Mouse (Mus musculus) hindbrain, embryonic 16.5 days (tissue): ENCODE measurements at regions not wholly inside any gene's neighbourhood (a gene's known extent, or its start where the extent isn't known, plus 50 kb on each side); places are given as distances from the start of the nearest gene placed in this dataset.
"Not testable (repeated sequence)": the region's sequence is repeated elsewhere in the genome, so short reads cannot be mapped to it uniquely, and the experiment has no call there.

Experiments used
- ATAC-seq: fragments of 200-750 bp; cut with Nextera tagmentation; 2 replicates; pipeline ENCODE4 v1.8.0; 2017; ENCODE audit warnings: moderate TSS enrichment, moderate library complexity
- H3K27ac ChIP-seq: fragments of 300-500 bp; sonication (generic); 2 replicates; pipeline ENCODE4 v1.5.1; 2014; ENCODE audit warnings: low read depth, mild to moderate bottlenecking, control low read depth, low read length, moderate library complexity
- H3K27me3 ChIP-seq: fragments of 300-500 bp; sonication (generic); replicated peaks from 2 replicates; pipeline ENCODE4 v1.6.1; 2014; ENCODE audit warnings: low read length; ENCODE audit not compliant: control insufficient read depth, insufficient read depth
- H3K36me3 ChIP-seq: fragments of 300-500 bp; sonication (generic); 2 replicates; pipeline ENCODE4 v1.6.1; 2014; ENCODE audit warnings: mild to moderate bottlenecking, low read length, moderate library complexity, mixed read lengths; ENCODE audit not compliant: control insufficient read depth, insufficient read depth
- H3K4me1 ChIP-seq: fragments of 300-500 bp; sonication (generic); 2 replicates; pipeline ENCODE4 v1.6.1; 2014; ENCODE audit warnings: low read depth, low read length; ENCODE audit not compliant: control insufficient read depth, insufficient read depth
- H3K4me2 ChIP-seq: fragments of 300-500 bp; sonication (generic); 2 replicates; pipeline ENCODE4 v1.6.1; 2014; ENCODE audit warnings: mild to moderate bottlenecking, low read length, control low read depth, moderate library complexity
- H3K4me3 ChIP-seq: fragments of 300-500 bp; sonication (generic); 2 replicates; pipeline ENCODE4 v1.5.1; 2014; ENCODE audit warnings: mild to moderate bottlenecking, low read length, control low read depth, moderate library complexity
- H3K9ac ChIP-seq: fragments of 300-500 bp; sonication (generic); 2 replicates; pipeline ENCODE4 v1.6.1; 2014; ENCODE audit warnings: low read depth, mild to moderate bottlenecking, control low read depth, low read length, moderate library complexity
- H3K9me3 ChIP-seq: fragments of 300-500 bp; sonication (generic); 2 replicates; pipeline ENCODE4 v1.6.1; 2014; ENCODE audit warnings: mild to moderate bottlenecking, low read length, moderate library complexity; ENCODE audit not compliant: control insufficient read depth
- WGBS: fragments of 180-500 bp; shearing (Covaris S2); extraction: QIAGEN DNeasy Blood & Tissue Kit; methylation state at CpG from one replicate; pipeline ENCODE4 v1.1.7; 2014; 5-methylcytosine and 5-hydroxymethylcytosine counted together

DNA sequence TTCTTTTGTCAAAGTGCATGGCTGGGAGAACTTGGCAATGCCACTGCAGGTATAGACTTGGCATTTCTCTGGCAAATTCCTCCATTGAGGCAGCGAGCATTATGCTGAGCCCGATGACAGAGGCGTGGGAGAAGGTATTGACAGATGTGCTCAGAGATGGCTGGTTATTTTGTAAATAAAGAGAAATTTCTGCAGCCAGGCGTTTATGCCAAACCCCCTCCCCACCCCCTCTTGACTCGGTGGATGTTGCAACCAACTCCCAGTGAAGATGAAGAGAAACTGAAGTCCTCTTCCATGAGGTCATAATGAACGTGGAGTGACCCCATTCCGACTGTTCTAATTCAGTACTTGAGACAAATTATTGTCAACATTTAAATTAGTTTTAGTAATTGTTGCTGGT, 97.0 kb downstream of the 1700129C05Rik start:
- Histone ChIP-seq H3K9ac (no peak overlapping the region), H3K9me3 (no peaks in the 10 kb centered on the region), H3K36me3 (no peaks in the 10 kb centered on the region), H3K27ac (no peak overlapping the region), H3K4me3 (no peak overlapping the region), H3K27me3 (no peaks in the 10 kb centered on the region), H3K4me2 (no peak overlapping the region), H3K4me1 (no peaks in the 10 kb centered on the region)
- no peak for ATAC-seq
- WGBS, result 83% methylated on average over 7 of the region's 7 CpGs

DNA sequence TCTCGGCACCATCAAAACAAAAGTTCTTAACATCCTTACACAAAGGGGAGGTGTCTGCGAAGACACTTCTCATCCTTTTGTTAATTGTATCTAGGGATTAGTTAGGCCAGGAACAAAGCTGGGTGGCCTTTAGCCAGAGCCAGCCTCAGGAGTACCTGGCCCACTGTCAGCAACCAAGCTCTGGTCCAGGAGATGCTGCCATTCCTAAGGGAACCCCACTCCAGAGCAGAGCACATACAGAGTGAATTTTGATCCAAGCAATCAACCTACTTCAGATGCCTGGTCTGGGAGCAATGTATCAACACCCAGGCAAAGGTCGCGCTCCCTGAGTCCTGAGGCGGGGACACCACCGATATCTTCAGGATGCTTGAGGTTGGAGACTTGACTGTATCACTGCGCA, 97.5 kb downstream of the 1700129C05Rik start:
- H3K4me3 ChIP-seq, result no peak overlapping the region
- no peak overlapping the region for H3K4me2 ChIP-seq
- no peaks in the 10 kb centered on the region for H3K4me1 ChIP-seq
- no peak overlapping the region for H3K27ac ChIP-seq
- H3K9ac ChIP-seq, result no peak overlapping the region
- WGBS, result 78% methylated on average over 7 of the region's 7 CpGs
- H3K9me3 ChIP-seq, result no peaks in the 10 kb centered on the region
- no peak for ATAC-seq
- no peaks in the 10 kb centered on the region for H3K27me3 ChIP-seq
- H3K36me3 ChIP-seq, result no peaks in the 10 kb centered on the region

DNA sequence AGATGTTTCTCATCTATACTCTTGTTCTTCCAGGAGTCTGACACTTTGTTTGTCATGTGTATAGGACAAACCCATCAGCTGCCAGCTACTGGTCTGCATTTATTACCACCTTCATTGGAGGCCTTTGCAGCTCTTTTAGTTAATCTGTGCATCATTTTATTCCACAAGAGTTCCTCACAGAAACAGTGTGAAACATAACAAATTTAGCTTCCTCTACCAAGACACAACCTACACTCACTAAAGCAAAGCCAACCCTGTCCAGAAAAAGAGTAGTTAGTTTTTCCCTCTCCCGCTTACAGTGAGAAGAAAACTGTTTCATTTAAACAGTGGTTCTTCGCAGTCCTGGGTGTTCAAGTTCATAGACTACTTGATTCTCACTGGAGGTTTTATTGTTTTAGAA, 100.5 kb downstream of the 1700129C05Rik start:
- Histone ChIP-seq H3K27ac (no peak overlapping the region), H3K4me3 (no peak overlapping the region), H3K4me2 (no peak overlapping the region), H3K9me3 (no peaks in the 10 kb centered on the region), H3K27me3 (no peaks in the 10 kb centered on the region), H3K36me3 (no peaks in the 10 kb centered on the region), H3K9ac (no peak overlapping the region), H3K4me1 (no peaks in the 10 kb centered on the region)
- no peak for ATAC-seq
- WGBS, result 99% methylated on average over 2 of the region's 2 CpGs

DNA sequence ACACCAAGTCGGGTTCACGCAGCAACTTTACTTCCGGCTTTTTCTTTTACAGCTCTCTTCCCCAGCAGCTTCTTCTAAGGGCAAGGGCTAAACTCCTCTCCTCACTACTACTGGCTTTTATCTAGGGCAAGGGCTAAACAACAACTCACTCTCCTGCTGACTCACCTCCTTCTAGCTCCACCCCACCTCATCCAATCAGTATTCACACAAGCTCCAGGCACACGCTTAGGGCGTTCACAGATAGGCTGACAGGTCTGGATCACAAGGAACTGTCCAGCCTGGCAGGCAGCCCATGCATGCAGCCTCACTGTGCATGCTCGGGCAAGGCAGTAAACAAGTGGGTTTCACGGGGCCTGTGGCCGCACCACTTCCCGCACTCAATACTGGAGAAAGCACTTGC, 116.9 kb downstream of the 1700129C05Rik start:
- not testable (repeated sequence) for H3K27ac ChIP-seq, H3K36me3 ChIP-seq, H3K4me1 ChIP-seq, H3K9me3 ChIP-seq, H3K9ac ChIP-seq, H3K27me3 ChIP-seq, H3K4me3 ChIP-seq, H3K4me2 ChIP-seq, ATAC-seq
- WGBS, result 67% methylated on average over 9 of the region's 9 CpGs

DNA sequence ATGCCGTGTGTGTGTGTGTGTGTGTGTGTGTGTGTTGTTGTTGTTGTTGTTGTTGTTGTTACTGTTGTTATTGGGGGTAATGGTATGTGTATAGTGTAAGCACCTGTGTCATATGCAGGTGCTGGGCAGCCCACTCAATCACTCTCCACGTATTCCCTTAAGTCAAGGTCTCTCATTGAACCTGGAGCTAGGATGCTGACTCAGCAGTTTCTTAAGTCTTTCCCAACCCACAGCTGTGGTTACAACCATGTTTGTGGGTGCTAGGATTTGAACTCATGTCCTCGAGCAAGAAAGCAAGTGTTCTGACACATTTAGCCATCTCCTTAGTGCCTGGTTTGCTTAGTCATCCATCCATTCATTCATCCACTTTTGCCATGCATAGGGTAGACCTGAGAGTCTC, 133.2 kb downstream of the 1700129C05Rik start:
- Histone ChIP-seq H3K9ac (no peak overlapping the region), H3K27ac (no peak overlapping the region), H3K9me3 (no peaks in the 10 kb centered on the region), H3K4me3 (no peak overlapping the region), H3K27me3 (no peaks in the 10 kb centered on the region), H3K4me2 (no peak overlapping the region), H3K36me3 (no peaks in the 10 kb centered on the region), H3K4me1 (no peaks in the 10 kb centered on the region)
- no peak for ATAC-seq
- WGBS, result 88% methylated on average over 3 of the region's 3 CpGs

GRCm38 (mm10) chr14:58999106-58999778, 143.5 kb downstream of the 1700129C05Rik start:
- no peaks in the 10 kb centered on the region for H3K27me3 ChIP-seq
- no peak overlapping the region for H3K4me2 ChIP-seq
- H3K27ac ChIP-seq, result no peak overlapping the region
- no peak overlapping the region; the same call in 1 of the 2 replicates for H3K9ac ChIP-seq
- no peaks in the 10 kb centered on the region for H3K9me3 ChIP-seq
- WGBS, result 58% methylated on average over 5 of the region's 5 CpGs
- H3K4me3 ChIP-seq, result no peak overlapping the region
- no peaks in the 10 kb centered on the region for H3K4me1 ChIP-seq
- ATAC-seq, result no peak
- H3K36me3 ChIP-seq, result no peaks in the 10 kb centered on the region

- Histone ChIP-seq H3K9me3 (no peaks in the 10 kb centered on the region), H3K27ac (no peak overlapping the region), H3K36me3 (no peaks in the 10 kb centered on the region), H3K9ac (no peak overlapping the region), H3K4me1 (no peaks in the 10 kb centered on the region), H3K4me3 (no peak overlapping the region), H3K27me3 (no peaks in the 10 kb centered on the region), H3K4me2 (no peak overlapping the region)
- WGBS, result 87% methylated on average over 6 of the region's 6 CpGs
- ATAC-seq, result no peak
Measured at GRCm38 (mm10) chr14:58994994-58995393, 147.7 kb downstream of the 1700129C05Rik start.

DNA sequence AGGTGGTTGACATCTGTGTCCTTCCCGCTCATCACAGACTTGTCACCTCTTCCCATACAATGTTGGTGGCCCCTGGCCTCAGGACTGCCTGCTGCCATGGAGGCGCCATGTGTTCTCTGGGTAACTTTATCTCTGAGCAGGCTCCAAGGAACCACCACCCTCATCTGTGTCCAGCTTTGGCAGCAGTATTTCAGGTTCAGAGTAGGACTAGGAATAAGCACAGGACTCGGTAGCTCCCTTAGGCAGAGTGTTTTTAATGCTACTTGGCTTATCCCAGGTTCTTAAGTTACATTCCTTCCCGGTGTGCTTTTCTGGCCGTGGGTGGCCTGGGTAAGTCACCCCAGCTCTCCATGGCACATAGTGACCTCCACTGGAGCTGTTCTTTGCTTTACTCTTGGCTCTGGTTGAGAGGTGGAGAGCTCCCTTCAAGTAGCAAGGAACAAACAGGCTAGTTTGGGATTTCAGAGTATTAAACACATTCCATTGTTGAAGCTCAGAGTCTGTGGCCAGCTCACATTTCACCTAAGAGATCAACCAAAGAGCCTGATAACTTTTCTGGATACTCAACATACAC, 153.0 kb downstream of the 1700129C05Rik start:
- H3K4me3 ChIP-seq, result no peak overlapping the region
- H3K9ac ChIP-seq, result no peak overlapping the region
- H3K4me1 ChIP-seq, result no peaks in the 10 kb centered on the region
- H3K27ac ChIP-seq, result no peak overlapping the region
- no peaks in the 10 kb centered on the region for H3K9me3 ChIP-seq
- ATAC-seq, result no peak
- H3K4me2 ChIP-seq, result no peak overlapping the region
- H3K27me3 ChIP-seq, result no peaks in the 10 kb centered on the region
- no peaks in the 10 kb centered on the region for H3K36me3 ChIP-seq
- 87% methylated on average over 5 of the region's 5 CpGs for WGBS

- Histone ChIP-seq H3K9me3 (no peaks in the 10 kb centered on the region), H3K27me3 (no peaks in the 10 kb centered on the region), H3K36me3 (no peaks in the 10 kb centered on the region), H3K9ac (no peak overlapping the region), H3K4me3 (no peak overlapping the region), H3K4me2 (no peak overlapping the region), H3K27ac (no peak overlapping the region), H3K4me1 (no peaks in the 10 kb centered on the region)
- WGBS, result 26% methylated on average over 8 of the region's 8 CpGs
- ATAC-seq, result no peak
Measured at GRCm38 (mm10) chr14:58987688-58988087, 155.0 kb downstream of the 1700129C05Rik start.
